Mouse (Mus musculus): ENCODE data around the gene Lamtor1.

DNA sequence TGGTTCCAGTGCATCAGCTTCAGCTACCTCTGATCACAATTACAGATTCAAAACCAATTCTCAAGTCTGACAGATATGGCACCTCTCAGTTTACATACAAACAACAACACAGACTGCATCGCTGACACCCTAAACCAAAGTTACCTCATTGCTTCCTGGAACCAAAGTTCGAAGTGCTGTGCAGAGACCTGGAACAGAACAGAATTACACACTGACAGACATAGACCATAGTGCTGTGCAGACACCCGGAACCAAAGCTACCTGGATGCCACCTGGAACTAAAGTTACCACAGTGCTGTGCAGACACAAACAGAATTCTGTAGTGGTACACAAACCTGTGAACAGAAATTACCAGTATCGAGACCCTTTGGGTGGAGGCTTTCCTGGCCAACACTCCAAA, 34.1 kb downstream of the Lamtor1 start:
- no peak for TF ChIP-seq CTCF (IDR thresholded peaks at IDR 0.05; ENCODE audit: low read depth, low read length)
- no peak for TF ChIP-seq GATA1 (IDR thresholded peaks at IDR 0.05; ENCODE audit: borderline replicate concordance, low read length)
- TF ChIP-seq POLR2AphosphoS5 (IDR thresholded peaks at IDR 0.05; ENCODE audit: insufficient replicate concordance, low read depth, low read length) = no peak

Measured in G1E (cell line).